Mouse (Mus musculus) liver, embryonic 14.5 days (tissue): ENCODE data around the gene Dusp28. TPM values are rescaled to one million over a fixed set of nuclear protein-coding genes. Genes with fewer than 3 reads are reported as not detected.

Experiments
- ATAC-seq: fragments of 200-750 bp; cut with Nextera tagmentation; 2 replicates; pipeline ENCODE4 v1.8.0; 2017; ENCODE audit warnings: moderate number of reproducible peaks, mild to moderate bottlenecking, moderate library complexity; ENCODE audit not compliant: insufficient read depth
- DNase-seq, 3 experiments: peaks; one replicate each; pipeline ENCODE4 v3.0.0-alpha.2; 2012 to 2013; ENCODE audit warnings: low read depth in 3 of 3, low spot score in 3 of 3
- H3K27ac ChIP-seq: fragments of 300-500 bp; sonication (generic); 2 replicates; pipeline ENCODE4 v1.5.1; 2014; ENCODE audit warnings: moderate library complexity, mild to moderate bottlenecking, control low read depth, inconsistent platforms
- H3K27me3 ChIP-seq: fragments of 300-500 bp; sonication (generic); 2 replicates; pipeline ENCODE4 v1.6.1; 2014; ENCODE audit warnings: mild to moderate bottlenecking, low read length, moderate library complexity; ENCODE audit not compliant: control insufficient read depth, insufficient read depth
- H3K36me3 ChIP-seq: fragments of 300-500 bp; sonication (generic); replicated peaks from 2 replicates; pipeline ENCODE4 v1.6.1; 2014; ENCODE audit warnings: low read depth; ENCODE audit not compliant: control insufficient read depth, insufficient read depth
- H3K4me1 ChIP-seq, 2 experiments: fragments of 200-500 bp in 1 of 2; fragments of 300-500 bp in 1 of 2; sonication (generic) in 1 of 2; replicated peaks; 2 replicates each; pipeline ENCODE4 v1.6.1; 2012 to 2014; ENCODE audit warnings: antibody characterized with exemption in 1 of 2, inconsistent platforms in 1 of 2, low read length in 1 of 2; ENCODE audit not compliant: control insufficient read depth in 2 of 2, insufficient read depth in 2 of 2
- H3K4me2 ChIP-seq: fragments of 300-500 bp; sonication (generic); 2 replicates; pipeline ENCODE4 v1.6.1; 2014; ENCODE audit warnings: low read depth, mild to moderate bottlenecking, control low read depth, moderate library complexity
- H3K4me3 ChIP-seq, 2 experiments: fragments of 200-500 bp in 1 of 2; fragments of 300-500 bp in 1 of 2; sonication (generic) in 1 of 2; 2 replicates each; pipeline ENCODE4 v1.5.1; 2012 to 2014; ENCODE audit warnings: low read depth in 2 of 2, low read length in 2 of 2, mild to moderate bottlenecking in 2 of 2, control low read depth in 1 of 2, inconsistent platforms in 1 of 2, moderate library complexity in 1 of 2; ENCODE audit not compliant: insufficient read depth in 1 of 2
- H3K9ac ChIP-seq: fragments of 300-500 bp; sonication (generic); replicated peaks from 2 replicates; pipeline ENCODE4 v1.6.1; 2014; ENCODE audit warnings: mild to moderate bottlenecking, control low read depth, moderate library complexity
- H3K9me3 ChIP-seq: fragments of 300-500 bp; sonication (generic); 2 replicates; pipeline ENCODE4 v1.6.1; 2016; ENCODE audit warnings: low read length, mixed read lengths; ENCODE audit not compliant: control insufficient read depth
- CTCF ChIP-seq: IDR thresholded peaks from 2 replicates; pipeline ENCODE4 v1.5.1; 2016; ENCODE audit warnings: antibody characterized with exemption, low read depth, control low read depth
- EP300 ChIP-seq: IDR thresholded peaks from 2 replicates; pipeline ENCODE4 v1.6.1; 2016; ENCODE audit warnings: antibody characterized with exemption, low read depth
- WGBS: fragments of 180-500 bp; shearing (Covaris S2); extraction: QIAGEN DNeasy Blood & Tissue Kit; methylation state at CpG from one replicate; pipeline ENCODE4 v1.1.7; 2014; ENCODE audit not compliant: insufficient replicate concordance; 5-methylcytosine and 5-hydroxymethylcytosine counted together
- polyA plus RNA-seq, 2 experiments: library from polyadenylated mRNA; depleted of rRNA in 1 of 2; stranded (reverse) in 1 of 2; unstranded in 1 of 2; fragments of >200 nt; fragmentation: Nextera tagmentation in 1 of 2; extraction: Ambion mirVana in 1 of 2; gene quantifications; 2 replicates each; pipeline versions ENCODE4 v1.2.1 to v1.2.3; 2012 to 2014

The Dusp28 gene
- polyA plus RNA-seq, 2 experiments = 5.2 to 5.4 TPM

DNA sequence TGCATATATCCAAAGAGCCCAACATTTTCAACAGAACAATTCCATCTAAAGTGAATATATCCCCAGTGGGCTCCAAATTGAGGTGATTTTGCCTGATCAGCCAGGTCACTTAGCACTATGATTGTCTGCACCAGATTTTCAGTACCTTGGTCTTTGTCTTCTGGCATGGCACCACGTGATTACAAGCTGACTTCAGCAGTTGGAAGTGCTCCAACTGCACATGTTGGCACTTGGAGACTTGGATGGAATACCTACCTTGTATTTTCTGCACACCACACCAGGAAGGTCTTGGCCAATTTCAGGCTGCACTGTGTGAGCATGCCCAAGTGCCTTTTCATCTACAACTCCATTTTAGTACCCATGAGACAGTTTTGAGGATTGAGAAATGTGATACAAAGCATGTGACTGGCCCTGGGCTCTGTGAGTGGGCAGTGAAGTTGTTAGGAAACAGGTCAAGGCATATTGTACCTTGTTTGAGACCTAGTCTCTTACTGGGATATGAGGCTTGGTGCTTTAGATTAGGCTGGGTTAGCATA, 23.5 kb downstream of the Dusp28 start:
- ATAC-seq = no peak
- H3K9ac ChIP-seq = no peak overlapping the region
- 13% methylated on average over 1 of the region's 1 CpGs for WGBS
- no peak for DNase-seq
- H3K36me3 ChIP-seq = no peaks in the 10 kb centered on the region
- no peak overlapping the region for H3K27ac ChIP-seq
- H3K9me3 ChIP-seq = no peaks in the 10 kb centered on the region
- no peak for TF ChIP-seq CTCF
- TF ChIP-seq EP300 = no peak
- peaks cover 10 to 12% of the 10 kb centered on the region in 2 experiments for H3K4me1 ChIP-seq
- no peak overlapping the region for H3K4me3 ChIP-seq
- no peaks in the 10 kb centered on the region for H3K27me3 ChIP-seq
- no peak overlapping the region for H3K4me2 ChIP-seq

DNA sequence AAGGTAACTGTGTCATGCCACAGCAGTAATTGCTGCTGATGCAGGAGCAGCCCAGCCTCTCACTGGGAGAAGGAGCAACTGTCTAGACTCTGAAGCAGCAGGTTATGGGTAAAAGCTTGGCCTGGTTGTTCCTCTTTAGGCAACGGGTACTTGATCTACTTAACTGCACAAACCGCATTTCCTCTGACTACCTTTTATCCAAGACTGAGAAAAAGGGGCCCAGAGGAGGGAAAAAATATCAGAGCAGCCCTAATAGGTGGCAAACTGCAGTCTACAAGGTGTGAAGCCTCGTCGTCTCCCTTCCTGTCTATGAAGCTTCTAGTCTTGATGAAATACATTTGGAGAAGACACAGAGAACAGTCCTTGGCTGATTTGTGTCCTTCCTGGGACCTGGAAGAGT, 26.8 kb downstream of the Dusp28 start:
- WGBS = 59% methylated on average over 4 of the region's 4 CpGs
- Histone ChIP-seq H3K4me2 (peak overlapping the region; percentile 95), H3K9ac (peak overlapping the region; percentile 65), H3K4me3 (peak overlapping the region; percentile 85), H3K27ac (peak overlapping the region; percentile 79), H3K36me3 (no peaks in the 10 kb centered on the region), H3K4me1 (peaks cover 15 to 19% of the 10 kb centered on the region in 2 experiments), H3K27me3 (no peaks in the 10 kb centered on the region), H3K9me3 (no peaks in the 10 kb centered on the region)
- DNase-seq (no peak), ATAC-seq (no peak)
- no peak for TF ChIP-seq CTCF
- TF ChIP-seq EP300 = no peak

- Histone ChIP-seq H3K9me3 (no peaks in the 10 kb centered on the region), H3K4me3 (peak within 1 kb of the TSS; percentile 85), H3K36me3 (no peaks in the 10 kb centered on the region), H3K4me2 (peak within 1 kb of the TSS; percentile 95), H3K27ac (peak within 1 kb of the TSS; percentile 79), H3K9ac (peak within 1 kb of the TSS; percentile 75), H3K27me3 (no peaks in the 10 kb centered on the region), H3K4me1 (peaks cover 15 to 19% of the 10 kb centered on the region in 2 experiments)
- peak; percentile 93 for DNase-seq
- TF ChIP-seq CTCF (peak; percentile 33; the same call in 1 of the 2 replicates), EP300 (no peak)
- ATAC-seq = peak; percentile 98
- WGBS = under 1% methylated on average over 45 of the region's 45 CpGs
Observed at GRCm38 (mm10) chr1:92934182-92934827, 27.5 kb downstream of the Dusp28 start, which contains the start of gene Capn10. Capn10 (plus strand) TSS chr1:92934376.

DNA sequence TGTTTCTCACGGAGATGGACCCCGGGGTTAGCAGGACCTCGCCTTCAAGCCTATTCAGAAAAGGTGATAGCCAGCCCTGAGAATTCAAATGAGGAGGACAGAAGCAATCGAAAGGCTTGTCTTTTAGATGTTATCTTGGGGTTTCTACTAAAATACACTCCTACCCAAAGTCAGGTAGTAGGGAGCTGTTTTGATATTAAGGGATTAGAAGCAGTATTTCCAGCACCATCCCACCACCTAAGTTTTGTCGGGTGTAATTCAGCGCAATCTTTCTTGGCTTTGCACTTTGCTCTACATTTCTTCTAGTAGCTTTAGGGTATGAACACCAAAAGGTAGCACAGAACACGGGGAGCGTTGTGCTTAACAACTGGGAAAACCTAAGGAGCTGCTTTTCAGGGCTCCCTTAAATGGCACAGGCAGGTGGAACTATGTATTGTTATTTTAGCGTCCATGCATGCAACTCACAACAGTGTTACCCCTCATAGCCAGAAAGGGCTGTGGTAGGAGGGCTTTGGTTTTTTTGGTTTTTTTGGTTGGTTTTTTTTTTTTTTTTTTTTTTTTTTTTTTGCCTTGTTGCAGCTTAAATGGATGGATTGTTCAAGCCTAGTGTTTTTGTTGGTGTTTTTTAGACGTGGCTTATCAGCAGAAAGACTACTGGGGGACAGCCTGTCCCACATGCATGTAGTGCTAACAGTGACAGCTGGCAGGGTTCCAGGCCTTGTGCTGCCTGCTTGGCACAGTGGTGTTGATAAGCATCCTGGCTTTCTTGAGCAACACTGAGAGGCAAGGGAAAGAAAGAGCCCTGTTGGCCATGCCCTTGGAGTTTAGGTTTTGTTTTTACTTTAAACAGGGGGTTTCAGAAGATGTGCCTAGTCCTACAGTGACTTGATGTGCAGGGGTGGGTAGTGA, 28.5 kb downstream of the Dusp28 start:
- H3K4me1 ChIP-seq = peaks cover 15 to 19% of the 10 kb centered on the region in 2 experiments
- DNase-seq = peak; percentile 37 to 47 (median 45)
- no peaks in the 10 kb centered on the region for H3K27me3 ChIP-seq
- no peak for ATAC-seq
- peak overlapping the region; percentile 95 for H3K4me2 ChIP-seq
- H3K27ac ChIP-seq = peak overlapping the region; percentile 50
- TF ChIP-seq EP300 (peak; percentile 39; the same call in 1 of the 2 replicates), CTCF (no peak)
- peak overlapping the region; percentile 85 for H3K4me3 ChIP-seq
- H3K36me3 ChIP-seq = peaks cover 3% of the 10 kb centered on the region; the same call in 1 of the 2 replicates
- WGBS = 16% methylated on average over 10 of the region's 10 CpGs
- peak overlapping the region; percentile 75 for H3K9ac ChIP-seq
- H3K9me3 ChIP-seq = no peaks in the 10 kb centered on the region
